Mouse (Mus musculus) midbrain, embryonic 14.5 days (tissue): ENCODE data around the gene Fam43b. TPM values are rescaled to one million over a fixed set of nuclear protein-coding genes. Genes with fewer than 3 reads are reported as not detected.

Experiments used
- ATAC-seq: fragments of 200-750 bp; cut with Nextera tagmentation; 2 replicates; pipeline ENCODE4 v1.8.0; 2017; ENCODE audit warnings: moderate number of reproducible peaks, moderate library complexity; ENCODE audit not compliant: low FRiP score, low TSS enrichment
- DNase-seq: peaks from one replicate; pipeline ENCODE4 v3.0.0-alpha.2; 2015
- H3K27ac ChIP-seq: fragments of 300-500 bp; sonication (generic); replicated peaks from 2 replicates; pipeline ENCODE4 v1.5.1; 2014; ENCODE audit warnings: mild to moderate bottlenecking, low read depth, low read length, moderate library complexity
- H3K27me3 ChIP-seq: fragments of 300-500 bp; sonication (generic); 2 replicates; pipeline ENCODE4 v1.6.1; 2014; ENCODE audit warnings: low read length, control low read depth, mixed read lengths; ENCODE audit not compliant: control insufficient read depth, insufficient read depth
- H3K36me3 ChIP-seq: fragments of 300-500 bp; sonication (generic); 2 replicates; pipeline ENCODE4 v1.6.1; 2014; ENCODE audit warnings: low read length, control low read depth; ENCODE audit not compliant: control insufficient read depth, insufficient read depth
- H3K4me1 ChIP-seq: fragments of 300-500 bp; sonication (generic); 2 replicates; pipeline ENCODE4 v1.6.1; 2014; ENCODE audit warnings: mild to moderate bottlenecking, antibody characterized with exemption, low read length, control low read depth; ENCODE audit not compliant: control insufficient read depth, insufficient read depth
- H3K4me2 ChIP-seq: fragments of 300-500 bp; sonication (generic); 2 replicates; pipeline ENCODE4 v1.6.1; 2014; ENCODE audit warnings: mild to moderate bottlenecking, low read length, moderate library complexity
- H3K4me3 ChIP-seq: fragments of 300-500 bp; sonication (generic); replicated peaks from 2 replicates; pipeline ENCODE4 v1.5.1; 2014; ENCODE audit warnings: low read depth, low read length
- H3K9ac ChIP-seq: fragments of 300-500 bp; sonication (generic); replicated peaks from 2 replicates; pipeline ENCODE4 v1.6.1; 2014; ENCODE audit warnings: mild to moderate bottlenecking, low read length, moderate library complexity
- H3K9me3 ChIP-seq: fragments of 300-500 bp; sonication (generic); 2 replicates; pipeline ENCODE4 v1.6.1; 2016; ENCODE audit warnings: low read length, control low read depth, mixed read lengths; ENCODE audit not compliant: control insufficient read depth
- WGBS: fragments of 180-500 bp; shearing (Covaris S2); extraction: QIAGEN DNeasy Blood & Tissue Kit; methylation state at CpG from one replicate; pipeline ENCODE4 v1.1.7; 2014; 5-methylcytosine and 5-hydroxymethylcytosine counted together
- polyA plus RNA-seq: library from polyadenylated mRNA; unstranded; fragments of >200 nt; fragmentation: Nextera tagmentation; extraction: Ambion mirVana; gene quantifications from 2 replicates; pipeline ENCODE4 v1.2.1, GENCODE M21; 2014

Fam43b gene
- polyA plus RNA-seq, 1 experiment from 2014 or later: 5.4 TPM

DNA sequence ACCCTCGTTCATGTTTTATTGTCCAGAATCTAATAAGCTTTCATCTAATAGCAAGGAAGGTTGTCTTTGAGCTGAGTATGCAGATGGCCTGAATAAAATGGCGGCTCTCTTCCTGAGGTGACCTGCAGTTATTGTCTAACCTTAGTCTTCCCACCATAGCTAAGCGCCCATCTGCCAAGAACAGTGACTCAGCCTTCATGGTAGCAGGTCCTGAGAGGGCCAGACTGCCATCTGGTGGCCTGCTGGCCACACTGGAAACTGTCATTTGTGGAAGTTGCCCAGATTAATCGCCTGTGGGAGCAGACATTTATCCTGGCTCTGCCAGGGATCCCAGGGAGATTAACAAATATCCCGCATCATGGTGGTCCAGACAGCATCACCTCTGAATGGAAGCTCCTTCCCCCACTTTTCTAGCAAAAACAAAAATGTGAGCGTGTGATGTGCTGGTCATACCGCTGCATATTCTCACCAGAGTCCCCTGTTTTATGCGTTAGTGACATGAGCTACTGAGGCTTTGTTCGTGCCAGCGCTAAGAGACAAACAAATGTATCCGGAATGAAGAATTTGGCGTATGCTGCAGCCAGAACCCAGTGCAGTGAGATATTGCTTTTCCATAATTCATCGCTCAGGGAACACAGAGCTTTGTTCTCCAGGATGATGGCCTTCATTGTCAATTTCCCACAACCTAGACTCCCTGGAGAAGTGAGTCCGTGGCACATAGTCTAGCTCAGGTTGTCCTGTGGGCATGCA is 17.1 kb downstream of the Fam43b start:
- H3K27ac ChIP-seq: peak overlapping the region; percentile 60
- ATAC-seq: peak; percentile 60; the same call in 1 of the 2 replicates
- H3K36me3 ChIP-seq: no peaks in the 10 kb centered on the region
- H3K9ac ChIP-seq: no peak overlapping the region
- no peak overlapping the region; the same call in 1 of the 2 replicates for H3K4me2 ChIP-seq
- no peaks in the 10 kb centered on the region for H3K27me3 ChIP-seq
- H3K4me3 ChIP-seq: no peak overlapping the region
- H3K9me3 ChIP-seq: no peaks in the 10 kb centered on the region
- WGBS: 35% methylated on average over 14 of the region's 14 CpGs
- peak; percentile 84 for DNase-seq
- peaks cover 13% of the 10 kb centered on the region for H3K4me1 ChIP-seq

GRCm38 (mm10) chr4:138377526-138377925 is 18.8 kb downstream of the Fam43b start:
- no peak overlapping the region for H3K27ac ChIP-seq
- ATAC-seq: no peak
- no peaks in the 10 kb centered on the region for H3K36me3 ChIP-seq
- no peak overlapping the region for H3K9ac ChIP-seq
- no peaks in the 10 kb centered on the region for H3K27me3 ChIP-seq
- no peaks in the 10 kb centered on the region for H3K9me3 ChIP-seq
- peak; percentile 74 for DNase-seq
- peaks cover 13% of the 10 kb centered on the region for H3K4me1 ChIP-seq
- H3K4me3 ChIP-seq: no peak overlapping the region
- 48% methylated on average over 6 of the region's 6 CpGs for WGBS
- no peak overlapping the region for H3K4me2 ChIP-seq

DNA sequence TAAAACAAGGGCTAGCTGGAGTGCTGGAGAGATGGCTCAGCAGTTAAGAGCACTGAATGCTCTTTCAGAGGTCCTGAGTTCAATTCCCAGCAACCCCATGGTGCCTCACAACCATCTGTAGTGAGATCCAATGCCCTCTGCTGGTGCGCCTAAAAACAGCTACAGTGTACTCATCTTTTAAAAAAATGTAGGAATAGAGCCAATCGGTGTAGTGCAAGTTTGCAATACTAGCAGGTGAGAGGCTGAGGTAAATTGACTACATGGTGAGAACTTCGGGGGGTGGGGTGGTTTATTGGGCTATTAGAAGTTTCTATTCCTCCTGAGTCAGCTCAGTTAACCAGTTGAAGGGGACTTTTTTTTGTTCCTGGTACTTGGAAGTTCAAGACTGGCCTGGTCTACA is 21.2 kb downstream of the Fam43b start:
- ATAC-seq (no peak), DNase-seq (no peak)
- Histone ChIP-seq H3K4me2 (no peak overlapping the region), H3K9ac (no peak overlapping the region), H3K27ac (no peak overlapping the region), H3K4me1 (peaks cover 10% of the 10 kb centered on the region), H3K36me3 (no peaks in the 10 kb centered on the region), H3K4me3 (no peak overlapping the region), H3K27me3 (no peaks in the 10 kb centered on the region), H3K9me3 (no peaks in the 10 kb centered on the region)
- WGBS: 84% methylated on average over 3 of the region's 3 CpGs

DNA sequence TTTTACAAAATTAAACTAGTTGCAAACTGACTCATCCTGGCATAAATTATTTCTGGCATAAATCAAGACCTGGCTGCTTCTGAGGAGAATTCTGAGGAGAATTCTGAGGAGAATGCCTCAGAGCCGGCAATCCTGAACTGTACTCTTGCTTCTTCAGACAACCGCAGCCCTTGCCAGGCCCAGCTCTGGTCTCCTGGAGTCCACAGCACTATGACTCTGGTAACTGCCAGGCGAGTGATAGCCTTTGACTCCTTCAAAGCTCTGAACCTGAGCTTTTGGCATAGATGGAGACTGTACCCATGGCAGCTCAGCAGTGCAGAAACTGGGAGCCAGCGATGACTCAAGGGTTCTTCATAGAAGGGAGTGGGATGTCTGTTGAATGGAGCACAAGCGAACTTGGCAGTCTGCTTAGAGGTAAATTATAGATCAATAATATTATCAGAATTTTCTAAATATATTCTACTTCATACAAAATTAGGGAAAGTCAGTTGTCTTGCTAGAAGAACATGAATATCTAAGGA is 25.3 kb downstream of the Fam43b start:
- Histone ChIP-seq H3K4me1 (peaks cover 7% of the 10 kb centered on the region; the same call in 1 of the 2 replicates), H3K9me3 (no peaks in the 10 kb centered on the region), H3K9ac (no peak overlapping the region), H3K27me3 (peaks cover 13% of the 10 kb centered on the region; the same call in 1 of the 2 replicates), H3K4me3 (no peak overlapping the region), H3K4me2 (no peak overlapping the region), H3K36me3 (no peaks in the 10 kb centered on the region), H3K27ac (no peak overlapping the region)
- no peak for DNase-seq
- no peak for ATAC-seq
- 82% methylated on average over 5 of the region's 5 CpGs for WGBS

DNA sequence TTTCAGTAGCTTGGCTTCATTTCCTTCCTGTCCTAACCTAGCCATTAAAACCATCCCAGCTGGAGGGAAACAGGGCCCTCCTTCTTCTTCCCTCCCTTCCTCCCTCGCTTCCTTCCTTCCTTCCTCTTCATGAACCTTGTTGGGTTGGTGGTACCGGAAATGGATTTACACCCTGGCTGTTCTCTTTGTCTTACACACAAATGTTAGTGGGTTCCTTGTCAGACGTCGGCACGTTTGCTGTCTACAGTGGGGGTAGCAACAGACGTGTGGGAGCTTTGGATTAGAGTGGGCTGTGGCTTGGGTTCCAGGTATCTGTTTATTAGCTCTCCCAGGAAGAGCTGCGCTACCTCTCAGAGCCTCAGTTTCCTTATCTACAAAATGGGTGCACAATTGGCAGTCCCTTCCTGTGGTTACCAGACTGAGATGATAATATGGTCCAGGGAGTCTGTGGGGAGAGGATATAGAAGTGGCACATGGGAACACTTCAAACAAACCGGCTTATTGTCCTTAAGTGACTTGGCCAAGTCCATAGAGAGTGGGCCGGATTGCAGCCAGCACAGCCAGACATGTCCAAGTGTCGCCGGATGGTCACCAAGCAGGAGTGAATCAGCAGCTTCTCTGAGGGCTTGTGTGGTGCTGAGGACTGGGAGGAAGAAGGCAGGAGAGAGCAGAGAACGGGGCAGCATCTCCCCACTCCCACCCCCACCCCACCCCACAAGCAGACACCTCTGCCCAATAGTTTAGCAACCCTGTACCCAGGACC is 27.6 kb downstream of the Fam43b start:
- no peaks in the 10 kb centered on the region for H3K9me3 ChIP-seq
- no peak overlapping the region for H3K27ac ChIP-seq
- no peaks in the 10 kb centered on the region for H3K36me3 ChIP-seq
- ATAC-seq (no peak), DNase-seq (no peak)
- no peak overlapping the region for H3K4me3 ChIP-seq
- H3K4me1 ChIP-seq: peaks cover 7% of the 10 kb centered on the region; the same call in 1 of the 2 replicates
- 86% methylated on average over 12 of the region's 12 CpGs for WGBS
- no peak overlapping the region; the same call in 1 of the 2 replicates for H3K4me2 ChIP-seq
- H3K9ac ChIP-seq: no peak overlapping the region
- H3K27me3 ChIP-seq: peaks cover 13% of the 10 kb centered on the region; the same call in 1 of the 2 replicates

DNA sequence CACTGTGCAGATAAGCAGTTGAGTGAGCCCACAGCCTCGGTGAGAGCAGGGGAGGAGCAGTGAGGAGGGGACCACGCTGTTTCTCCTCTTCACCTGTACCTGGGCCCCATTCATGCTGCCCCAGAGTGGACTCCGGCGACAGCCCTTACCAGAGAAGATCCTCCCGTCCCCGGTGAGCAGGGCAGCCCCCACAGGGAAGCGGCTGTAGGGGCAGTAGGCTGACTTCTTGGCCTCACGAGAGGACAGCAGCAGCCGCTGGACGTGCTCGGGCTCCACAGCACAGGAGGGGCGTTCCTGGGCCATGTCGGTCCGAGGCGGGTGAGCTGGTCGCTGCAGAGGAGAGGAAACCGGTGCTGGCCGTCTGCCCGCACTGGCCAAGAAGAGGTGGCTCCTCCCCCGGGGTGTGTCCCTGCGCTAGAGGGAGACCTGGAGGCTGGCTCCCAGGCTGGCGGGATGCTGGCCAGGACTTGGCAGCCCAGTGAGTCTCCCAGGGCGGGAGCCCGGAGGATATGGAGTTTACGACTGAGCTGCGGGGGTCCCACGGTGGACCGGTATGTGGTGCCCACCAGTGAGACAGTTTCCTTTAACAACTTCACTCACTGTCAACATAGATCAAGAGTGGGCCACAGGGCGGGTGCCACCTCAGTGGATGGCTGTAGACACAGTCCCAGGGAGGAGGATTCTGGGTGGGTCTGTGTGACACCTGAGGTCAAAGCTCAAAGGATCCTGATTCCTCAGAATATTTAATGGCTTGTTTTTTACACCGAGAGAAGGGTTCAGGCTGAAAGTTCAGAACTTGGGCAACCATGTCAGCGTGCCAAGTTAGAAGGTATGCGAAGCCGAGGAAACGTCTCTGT is 28.5 kb downstream of the Fam43b start, which contains the start of gene Cda:
Cda (minus strand) TSS at position 352 of the 857 bp plus-strand sequence.
- peak; percentile 74 for DNase-seq
- 13% methylated on average over 34 of the region's 34 CpGs for WGBS
- H3K9me3 ChIP-seq: no peaks in the 10 kb centered on the region
- peak within 1 kb of the TSS; percentile 26; the same call in 1 of the 2 replicates for H3K9ac ChIP-seq
- peaks cover 13% of the 10 kb centered on the region; the same call in 1 of the 2 replicates for H3K27me3 ChIP-seq
- H3K27ac ChIP-seq: no peak within 1 kb of the TSS
- ATAC-seq: no peak
- peaks cover 7% of the 10 kb centered on the region; the same call in 1 of the 2 replicates for H3K4me1 ChIP-seq
- peak within 1 kb of the TSS; percentile 53 for H3K4me2 ChIP-seq
- H3K36me3 ChIP-seq: no peaks in the 10 kb centered on the region
- H3K4me3 ChIP-seq: peak within 1 kb of the TSS; percentile 27

- WGBS: 76% methylated on average over 2 of the region's 2 CpGs
- Histone ChIP-seq H3K36me3 (no peaks in the 10 kb centered on the region), H3K27me3 (peaks cover 13% of the 10 kb centered on the region; the same call in 1 of the 2 replicates), H3K27ac (no peak overlapping the region), H3K9ac (no peak overlapping the region), H3K4me3 (no peak overlapping the region), H3K9me3 (no peaks in the 10 kb centered on the region), H3K4me2 (no peak overlapping the region), H3K4me1 (peaks cover 10% of the 10 kb centered on the region; the same call in 1 of the 2 replicates)
- no peak for ATAC-seq
- DNase-seq: no peak
These were observed 29.8 kb downstream of the Fam43b start for GRCm38 (mm10) chr4:138366561-138366960.

GRCm38 (mm10) chr4:138363511-138363910 is 32.8 kb downstream of the Fam43b start:
- ATAC-seq: no peak
- H3K4me3 ChIP-seq: no peak overlapping the region
- H3K9ac ChIP-seq: no peak overlapping the region
- peaks cover 15% of the 10 kb centered on the region; the same call in 1 of the 2 replicates for H3K4me1 ChIP-seq
- no peaks in the 10 kb centered on the region for H3K36me3 ChIP-seq
- H3K27ac ChIP-seq: no peak overlapping the region
- no peak overlapping the region for H3K4me2 ChIP-seq
- peaks cover 13% of the 10 kb centered on the region; the same call in 1 of the 2 replicates for H3K27me3 ChIP-seq
- no peaks in the 10 kb centered on the region for H3K9me3 ChIP-seq
- WGBS: 64% methylated on average over 5 of the region's 5 CpGs
- DNase-seq: no peak
